Mouse (Mus musculus): ENCODE results near the gene Qser1.
"Not testable (repeated sequence)": the region's sequence is repeated elsewhere in the genome, so short reads cannot be mapped to it uniquely, and the experiment has no call there.

Qser1 gene

DNA sequence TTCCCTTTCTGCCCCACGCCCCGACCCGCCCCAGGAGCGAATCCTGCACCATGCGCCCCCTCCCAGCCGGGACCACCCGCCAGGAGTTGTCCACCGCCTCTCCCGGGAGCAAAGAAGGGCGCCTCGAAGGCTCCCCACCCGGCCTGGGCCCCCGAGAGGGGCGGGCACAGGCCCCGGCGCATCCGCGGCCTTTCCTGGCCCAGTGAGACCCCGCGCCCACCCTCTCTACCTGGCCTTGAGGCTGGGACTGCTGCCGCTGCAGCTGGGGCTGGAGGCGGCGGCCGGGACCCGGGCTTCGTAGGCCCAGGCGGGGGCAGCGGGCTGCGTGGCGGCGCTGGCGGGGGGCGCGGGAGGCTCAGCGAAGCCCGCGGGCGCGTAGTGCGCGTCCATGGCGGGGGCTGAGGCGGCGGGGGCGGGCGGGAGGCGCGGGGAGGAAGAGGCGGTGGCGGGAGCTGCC, at the start of gene Qser1:
TSS of gene Qser1 (minus strand) at position 390 of the 457 bp plus-strand sequence.
- in situ Hi-C loops (cut with MboI): no loop called here

DNA sequence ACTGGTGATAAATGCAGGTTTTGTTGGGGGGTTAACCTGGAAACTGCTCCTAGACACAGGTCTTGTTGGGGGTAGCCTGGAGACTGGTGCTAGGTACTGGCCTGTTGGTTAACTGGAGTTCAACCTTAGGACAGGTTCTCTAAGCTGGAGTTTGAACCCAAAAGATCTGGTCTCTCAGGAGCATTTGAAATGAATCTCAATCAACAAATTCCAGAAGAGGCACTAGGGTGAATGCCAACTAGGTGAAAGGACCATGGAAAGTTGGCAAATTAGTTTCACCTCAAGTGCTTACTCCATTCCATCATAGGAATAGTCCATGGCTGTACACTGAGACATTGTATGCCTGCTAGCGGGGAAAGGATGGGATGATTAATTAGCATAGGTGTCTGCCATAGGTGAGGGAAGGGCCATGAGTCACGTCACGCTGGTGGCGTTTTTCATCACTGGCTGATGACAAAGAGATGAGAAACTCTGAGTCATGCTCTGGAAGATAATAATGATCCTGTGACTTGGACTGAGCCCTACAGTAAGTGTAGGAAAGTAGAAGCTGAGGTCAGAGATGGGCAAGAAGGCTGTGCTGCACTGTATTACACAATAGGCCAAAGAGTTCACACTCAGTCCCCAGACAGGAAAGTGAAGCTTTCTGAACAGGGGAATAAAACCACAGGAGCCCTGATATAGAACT, 47.8 kb upstream of the Qser1 start:
- in situ Hi-C loops (cut with MboI): no loop called here

DNA sequence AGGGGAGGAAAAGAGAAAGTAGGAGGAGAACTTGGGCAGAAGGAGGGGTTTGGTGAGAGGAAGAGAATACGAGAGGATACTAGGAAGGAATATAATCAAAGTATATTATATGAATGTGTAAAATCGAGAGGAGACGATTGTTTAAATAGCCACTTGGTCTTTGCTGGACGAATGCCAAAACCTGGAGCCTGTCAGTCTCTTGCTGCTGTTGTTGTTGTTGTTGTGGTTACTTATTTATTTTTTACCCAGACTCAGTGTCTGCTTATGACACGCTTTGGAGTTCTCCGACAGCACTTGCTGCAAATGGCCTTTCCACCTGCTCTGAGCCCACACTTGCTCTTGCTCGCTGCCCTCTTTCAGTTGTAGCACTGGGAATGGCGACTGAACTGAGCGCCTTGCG, 43.9 kb upstream of the Qser1 start:
- in situ Hi-C loops (cut with MboI): no loop called here

GRCm38 (mm10) chr2:104859060-104859459, 42.5 kb upstream of the Qser1 start:
- in situ Hi-C loops (cut with MboI): no loop called here

GRCm38 (mm10) chr2:104858083-104858482, 41.5 kb upstream of the Qser1 start:
- in situ Hi-C loops (cut with MboI): not testable (repeated sequence)

DNA sequence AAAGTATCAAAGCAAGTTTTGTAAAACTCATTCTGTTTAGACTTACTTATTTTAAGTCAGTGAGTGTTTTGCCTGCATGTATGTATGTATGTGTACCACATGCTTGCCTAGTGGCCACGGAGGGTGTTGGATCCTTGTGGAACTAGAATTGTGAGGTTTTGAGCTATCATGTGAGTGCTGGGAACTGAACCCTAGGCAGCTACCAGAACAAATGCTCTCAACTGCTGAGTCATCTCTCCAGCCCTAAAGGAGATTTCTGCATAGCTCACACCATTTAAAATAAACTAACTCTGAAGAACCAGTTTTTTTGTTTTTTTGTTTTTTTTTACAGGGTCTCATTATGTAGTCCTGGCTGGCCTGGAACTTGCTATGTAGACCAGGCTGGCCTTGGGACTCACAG, 39.7 kb upstream of the Qser1 start:
- in situ Hi-C loops (cut with MboI): no loop called here

GRCm38 (mm10) chr2:104855732-104856131, 39.2 kb upstream of the Qser1 start:
- in situ Hi-C loops (cut with MboI): no loop called here

GRCm38 (mm10) chr2:104854836-104855235, 38.3 kb upstream of the Qser1 start:
- in situ Hi-C loops (cut with MboI): no loop called here

DNA sequence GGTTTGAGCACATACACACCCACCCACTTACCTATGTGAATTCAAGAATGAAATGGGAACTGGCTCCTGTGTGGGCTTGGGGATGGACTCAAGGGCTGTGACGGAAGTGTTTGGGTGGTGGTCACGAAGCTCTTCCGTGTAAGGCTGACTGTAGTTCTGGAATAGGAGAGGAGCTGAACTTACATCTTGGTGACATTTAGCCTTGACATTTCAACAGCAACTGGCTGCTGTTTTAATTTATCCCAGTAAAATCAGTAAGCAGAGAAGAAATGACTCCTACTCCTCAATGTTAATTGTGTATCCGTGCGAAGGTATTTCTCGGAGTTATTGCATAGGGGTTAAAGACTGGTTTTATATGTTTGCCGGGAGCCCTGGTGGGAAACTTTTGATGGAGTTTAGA, 36.0 kb upstream of the Qser1 start:
- in situ Hi-C loops (cut with MboI): no loop called here

- in situ Hi-C loops (cut with MboI): no loop called here
Measured at GRCm38 (mm10) chr2:104851686-104852085, 35.1 kb upstream of the Qser1 start.

GRCm38 (mm10) chr2:104849991-104850359, 33.4 kb upstream of the Qser1 start:
- in situ Hi-C loops (cut with MboI): no loop called here

DNA sequence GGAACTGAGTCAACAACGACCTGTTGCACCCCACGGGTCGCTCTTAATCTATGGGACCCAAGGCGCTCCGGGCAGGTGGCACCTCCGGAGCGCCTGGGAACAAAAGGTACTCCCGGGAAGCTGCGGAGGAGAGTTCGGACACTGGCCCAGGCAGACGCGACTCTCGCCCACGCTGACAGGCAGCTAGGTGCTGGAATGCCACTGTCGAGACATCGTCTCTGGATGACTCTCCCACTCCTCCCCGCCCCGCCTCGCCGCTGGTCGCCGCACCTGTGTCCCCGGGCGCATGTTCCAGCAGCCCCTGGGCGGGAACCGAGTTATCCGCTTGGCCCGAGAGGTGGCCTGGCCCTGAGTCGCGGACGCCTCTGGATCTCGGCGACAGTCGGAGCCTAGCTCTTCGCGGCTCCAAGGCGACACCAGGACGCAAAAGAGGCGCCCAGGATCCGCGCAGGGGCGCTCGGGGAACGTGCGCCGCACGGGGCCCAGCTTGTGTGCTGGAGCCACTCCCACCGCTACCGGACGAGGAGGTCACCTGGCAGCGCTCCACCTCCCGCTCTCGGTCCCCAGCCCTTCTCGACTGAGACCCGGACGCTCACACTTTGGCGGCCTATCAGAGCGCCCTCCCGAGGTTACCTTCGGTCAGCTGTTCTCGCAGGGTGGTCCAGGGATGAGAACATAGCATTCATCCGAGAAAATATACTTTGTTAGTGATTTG, 32.9 kb upstream of the Qser1 start, which contains the start of gene Prrg4:
TSS of gene Prrg4 (minus strand) at position 601 of the 715 bp plus-strand sequence.
- in situ Hi-C loops (cut with MboI): no loop called here

DNA sequence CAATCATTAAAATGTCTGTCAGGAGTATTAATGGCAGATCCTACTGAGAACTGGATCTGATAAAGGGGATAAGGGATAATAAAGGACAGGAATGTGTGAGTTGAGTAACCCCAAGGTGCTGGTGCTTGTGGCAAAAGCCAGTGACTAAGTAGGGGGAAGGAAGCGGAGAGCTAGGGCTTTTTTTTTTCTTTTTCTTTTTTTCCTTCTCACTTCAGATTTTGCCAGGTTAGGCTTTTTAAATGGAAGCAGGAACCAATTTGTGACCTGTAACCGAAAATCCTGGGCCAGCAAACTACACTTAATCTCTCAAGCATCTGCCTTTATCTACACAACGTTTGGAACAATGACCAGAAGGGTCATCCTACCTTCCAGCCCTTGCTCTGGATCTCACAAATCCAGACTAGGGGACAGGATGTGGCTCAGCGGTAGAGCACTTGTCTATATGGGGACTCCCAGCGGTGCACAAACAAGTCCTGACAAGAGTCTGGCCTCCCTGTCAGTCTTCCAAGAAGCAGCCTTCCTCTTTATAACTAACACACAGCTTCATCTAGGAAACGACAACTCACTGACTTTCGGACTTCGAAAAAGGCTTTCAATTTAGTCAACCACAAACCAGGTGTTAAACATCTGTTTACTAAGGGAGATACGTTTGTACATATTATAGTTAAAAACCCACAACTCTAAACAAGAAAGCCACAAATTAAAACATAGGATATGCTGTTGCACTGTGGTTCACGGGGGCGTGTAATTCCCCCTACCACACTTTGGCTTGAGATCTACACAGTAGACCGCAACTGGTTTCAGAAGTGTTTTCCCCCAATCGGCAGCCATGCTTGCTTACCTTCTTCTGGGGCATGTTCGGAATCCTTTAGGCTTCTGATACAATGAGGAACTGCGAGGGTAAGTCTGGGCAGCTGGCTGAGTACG, 31.9 kb upstream of the Qser1 start:
- in situ Hi-C loops (cut with MboI): no loop called here

- in situ Hi-C loops (cut with MboI): no loop called here
Measured at GRCm38 (mm10) chr2:104847645-104848044, 31.1 kb upstream of the Qser1 start.

DNA sequence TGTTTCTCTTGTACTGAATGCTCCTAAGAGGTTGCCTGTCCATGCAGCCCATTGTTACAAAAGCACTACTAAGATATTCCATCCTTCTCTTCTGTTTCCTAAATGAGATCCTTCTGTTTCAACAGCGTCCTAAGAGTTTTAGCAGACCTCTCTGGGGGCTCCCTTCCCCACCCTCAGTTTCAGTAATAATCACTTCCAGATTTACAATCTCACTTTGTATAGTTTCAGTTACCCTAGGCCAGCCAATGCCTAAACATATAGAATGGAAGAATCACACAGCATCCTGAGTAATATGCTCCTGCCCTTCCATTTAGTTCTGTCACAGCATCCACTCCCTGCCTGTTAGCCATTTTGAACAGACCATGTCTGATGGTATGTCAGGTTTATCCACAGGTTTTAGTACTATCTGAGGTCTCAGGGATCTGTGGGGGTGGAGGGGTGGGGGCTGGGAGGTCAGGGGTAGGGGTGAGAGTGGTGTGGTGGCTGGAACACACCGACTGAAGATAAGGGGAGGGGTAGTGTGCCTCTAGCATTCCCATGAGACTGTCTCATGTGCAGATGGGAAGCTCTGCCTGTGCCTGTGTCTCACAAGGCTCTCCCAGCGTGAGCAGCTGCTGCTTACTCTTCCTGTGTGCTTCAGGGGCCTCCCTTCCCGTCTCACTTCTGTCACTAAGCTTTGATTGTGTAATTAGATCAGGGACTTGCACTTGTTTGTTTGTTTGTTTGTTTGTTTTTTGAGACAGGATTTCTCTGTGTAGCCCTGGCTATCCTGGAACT, 30.3 kb upstream of the Qser1 start:
- in situ Hi-C loops (cut with MboI): no loop called here

DNA sequence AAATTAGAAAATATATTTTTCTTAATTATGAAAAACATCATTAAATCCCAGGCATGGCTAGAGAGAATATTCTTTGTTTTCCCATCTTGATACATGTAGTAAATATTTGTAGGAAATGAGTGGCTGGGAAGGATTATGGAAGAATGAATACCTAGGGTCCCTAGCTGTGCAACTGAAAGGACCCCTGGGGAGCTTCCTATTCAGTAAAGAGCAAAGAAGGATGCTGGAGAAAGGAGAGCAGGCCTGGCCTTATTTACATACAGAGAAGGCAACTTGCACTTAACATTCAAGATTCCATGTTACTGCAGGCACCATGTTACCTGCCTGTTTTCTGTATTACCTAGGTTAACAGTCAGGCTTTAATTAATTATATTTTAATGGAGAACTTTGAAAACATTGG, 26.0 kb upstream of the Qser1 start:
- in situ Hi-C loops (cut with MboI): no loop called here

DNA sequence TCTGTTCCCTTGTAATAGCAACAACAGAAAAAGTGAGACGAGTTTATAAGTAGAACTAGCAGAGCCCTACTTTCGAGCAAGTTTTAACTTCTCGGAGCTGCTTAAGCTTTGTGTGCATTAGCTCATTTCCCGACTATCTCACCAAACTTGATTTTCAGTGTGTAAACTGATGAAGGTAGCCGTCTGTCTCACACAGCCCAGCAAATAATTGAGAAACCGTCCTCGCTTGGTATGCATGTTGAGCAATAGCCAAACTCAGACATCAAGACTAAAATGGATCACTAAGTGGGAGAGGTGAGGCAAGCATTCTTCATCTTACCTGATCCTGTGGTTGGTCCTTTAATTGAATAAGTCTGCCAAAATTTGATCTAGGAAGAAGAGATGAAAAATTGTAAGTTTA, 25.2 kb upstream of the Qser1 start:
- in situ Hi-C loops (cut with MboI): no loop called here

DNA sequence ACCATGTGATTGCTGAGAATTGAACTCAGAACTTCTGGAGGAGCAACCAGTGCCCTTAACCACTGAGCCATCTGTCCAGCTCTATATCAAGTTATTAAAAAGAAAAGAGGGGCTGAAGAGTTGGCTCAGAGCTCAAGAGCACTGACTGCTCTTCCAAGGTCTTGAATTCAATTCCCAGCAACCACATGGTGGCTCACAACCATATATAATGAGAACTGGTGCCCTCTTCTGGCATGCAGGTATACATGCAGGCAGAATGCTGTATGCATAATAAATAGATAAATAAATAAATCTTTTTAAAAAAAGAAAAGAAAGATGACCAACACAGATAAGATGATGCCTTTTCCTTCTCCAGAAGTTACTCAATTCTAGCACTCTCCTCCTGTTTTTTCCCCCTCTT, 24.4 kb upstream of the Qser1 start:
- in situ Hi-C loops (cut with MboI): no loop called here

GRCm38 (mm10) chr2:104832486-104832885, 15.9 kb upstream of the Qser1 start:
- in situ Hi-C loops (cut with MboI): no loop called here

DNA sequence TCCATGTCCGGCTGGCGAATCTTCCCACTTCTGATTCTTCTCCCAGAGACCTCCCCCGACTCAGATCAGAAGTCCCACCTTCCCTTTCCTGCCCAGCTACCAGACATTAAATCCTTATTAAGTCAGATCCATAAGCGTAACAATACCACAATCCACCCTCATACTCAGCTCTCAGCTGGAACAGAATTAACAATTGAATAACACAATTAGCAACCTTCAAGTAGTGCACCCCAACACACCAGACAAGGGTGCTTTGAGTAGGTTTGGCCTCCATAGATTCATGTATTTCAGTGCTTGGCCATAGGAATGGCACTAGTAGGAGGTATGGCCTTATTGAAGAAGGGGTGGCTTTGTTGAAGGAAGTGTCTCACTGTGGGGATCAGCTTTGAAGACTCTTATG, 9.6 kb upstream of the Qser1 start:
- in situ Hi-C loops (cut with MboI): no loop called here

- in situ Hi-C loops (cut with MboI): not testable (repeated sequence)
Measured at GRCm38 (mm10) chr2:104818763-104819162, 2.2 kb upstream of the Qser1 start.

All from mature B cell (primary cell).